Mouse (Mus musculus) fat pad, adult 2 months (tissue): ENCODE data around the gene Ilk.
"Not testable (repeated sequence)": the region's sequence is repeated elsewhere in the genome, so short reads cannot be mapped to it uniquely, and the experiment has no call there.

ENCODE experiments used
- DNase-seq: peaks from one replicate; pipeline ENCODE4 v3.0.0-alpha.2; 2011; ENCODE audit warnings: low read depth, low spot score; ENCODE audit errors: extremely low read depth

Ilk gene

DNA sequence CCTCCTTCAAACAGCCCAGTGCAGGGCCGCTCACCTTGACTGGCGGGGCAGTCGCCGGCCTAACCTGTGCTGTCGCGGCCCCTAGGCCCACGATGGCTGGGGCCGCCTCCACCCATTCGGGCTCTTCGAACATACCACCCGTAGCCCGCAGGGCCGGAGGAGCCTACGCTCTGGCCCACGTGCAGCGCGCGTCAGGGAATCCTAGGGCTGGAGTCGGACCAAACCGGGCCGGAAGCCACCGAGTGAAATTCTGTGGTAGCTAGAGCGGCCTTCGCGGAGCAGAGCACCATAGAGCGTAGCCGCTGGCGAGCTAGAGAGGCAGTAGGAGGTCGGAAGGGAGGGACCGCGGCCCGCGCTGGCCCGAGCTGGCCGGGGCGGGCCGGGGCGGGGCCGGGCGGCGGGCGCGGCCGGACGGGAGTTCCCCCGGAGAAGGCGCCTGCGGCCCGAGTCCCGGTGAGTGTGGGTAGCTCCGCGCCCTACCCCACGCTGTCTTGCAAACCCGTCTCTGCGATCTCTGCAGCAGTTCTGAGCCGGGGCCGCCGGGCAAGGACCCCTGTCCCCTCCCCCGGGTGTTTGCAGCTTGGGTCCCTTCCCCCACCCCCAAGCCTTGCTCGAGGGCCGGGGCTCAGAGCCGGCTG lies at the start of gene Ilk:
Gene Ilk (plus strand): TSS at position 329 of the 638 bp plus-strand sequence.
- DNase-seq, result no peak

DNA sequence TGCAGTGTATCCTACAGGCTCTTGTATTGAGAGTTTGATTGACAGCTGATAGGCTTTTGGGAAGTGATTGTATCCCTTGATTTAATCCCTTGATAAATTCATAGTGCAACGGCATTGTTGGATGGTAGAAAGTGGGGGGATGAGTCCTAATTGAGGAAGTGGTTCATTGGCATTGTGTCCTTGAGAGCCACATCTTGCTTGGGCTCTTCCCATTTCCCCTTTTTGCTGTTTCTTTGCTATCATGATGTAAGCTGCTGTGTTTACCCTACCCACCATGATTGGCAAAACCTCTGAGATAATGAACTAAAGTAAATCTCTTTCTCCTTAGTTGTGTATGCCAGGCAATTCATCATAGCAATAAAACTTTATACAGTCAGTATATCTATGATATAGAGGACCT lies 45.5 kb upstream of the Ilk start:
- no peak for DNase-seq

DNA sequence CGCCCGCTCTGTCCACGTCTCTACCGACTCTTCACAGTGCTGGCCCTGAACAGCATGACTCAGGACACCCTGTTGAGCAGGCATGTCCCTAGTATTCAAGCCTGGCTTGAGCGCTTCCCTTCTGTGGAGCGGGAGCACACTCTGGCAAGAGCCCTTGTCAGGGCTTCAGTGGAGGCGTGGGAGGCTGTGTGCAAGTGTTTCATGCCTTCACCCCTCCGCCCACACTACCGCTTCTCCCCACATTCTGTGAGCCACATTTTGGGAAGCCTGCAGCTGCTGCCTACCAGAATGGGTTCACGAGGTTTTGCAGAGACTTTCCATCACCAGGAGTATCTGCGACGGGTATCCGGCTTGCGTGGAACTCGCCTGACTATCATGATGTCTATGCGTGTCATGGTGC lies 33.2 kb upstream of the Ilk start:
- DNase-seq, result no peak

DNA sequence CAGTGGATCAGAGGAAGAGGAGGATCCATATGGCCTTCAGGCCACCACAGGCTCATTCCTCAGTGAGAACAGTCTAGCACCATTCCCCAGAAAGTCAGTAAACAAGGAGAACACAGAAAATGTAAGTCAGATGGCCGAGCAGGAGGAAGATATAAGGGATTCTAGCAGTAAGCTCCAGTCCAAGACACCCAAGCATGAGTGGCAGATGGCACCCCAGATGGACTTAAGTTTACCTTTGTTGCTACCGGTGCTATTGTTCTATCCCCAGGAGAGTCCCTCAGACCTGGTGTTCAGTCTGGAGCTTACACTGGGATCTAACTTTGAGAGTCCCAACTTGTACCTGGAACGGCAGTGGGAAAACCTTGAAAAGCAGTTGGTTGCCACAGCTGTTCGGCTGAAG lies 32.6 kb upstream of the Ilk start:
- no peak for DNase-seq

DNA sequence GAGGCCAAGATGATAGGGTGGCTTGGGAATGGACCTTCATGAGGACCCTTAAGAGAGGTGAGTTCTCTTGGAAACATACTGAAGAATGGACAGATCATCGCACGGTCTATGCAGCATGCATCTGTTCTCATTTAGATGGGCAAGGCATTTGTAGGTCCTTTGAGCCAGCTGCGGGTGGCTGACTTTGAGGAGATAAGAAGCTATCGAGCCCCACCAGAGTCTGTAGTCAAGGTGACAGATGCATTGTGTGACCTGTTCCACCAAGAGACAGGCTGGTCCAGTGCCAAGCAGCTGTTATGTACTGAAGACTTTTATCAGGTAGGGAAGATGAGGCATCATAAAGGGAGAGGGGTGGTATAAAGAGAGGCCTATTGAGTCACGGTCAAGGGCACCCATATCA lies 27.7 kb upstream of the Ilk start:
- no peak for DNase-seq

DNA sequence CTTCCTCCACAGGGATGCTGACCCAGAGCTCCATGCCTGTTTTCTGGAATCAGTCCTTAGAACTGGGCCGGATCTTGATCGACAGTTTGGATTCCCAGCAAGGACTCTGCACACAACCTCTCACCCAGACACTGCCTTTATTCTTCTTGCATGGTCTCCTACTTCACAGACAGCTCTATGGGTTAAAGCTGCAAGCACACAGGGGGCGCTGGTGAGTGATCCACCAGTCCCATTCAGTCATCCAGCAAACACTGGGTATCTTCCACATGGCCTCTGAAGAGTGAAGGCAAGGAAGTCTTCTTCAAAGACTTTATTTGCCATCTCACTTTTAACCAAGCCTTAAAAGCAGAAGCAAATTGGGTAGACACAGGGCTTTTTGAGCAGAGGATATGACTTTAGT lies 21.0 kb upstream of the Ilk start:
- DNase-seq, result no peak

DNA sequence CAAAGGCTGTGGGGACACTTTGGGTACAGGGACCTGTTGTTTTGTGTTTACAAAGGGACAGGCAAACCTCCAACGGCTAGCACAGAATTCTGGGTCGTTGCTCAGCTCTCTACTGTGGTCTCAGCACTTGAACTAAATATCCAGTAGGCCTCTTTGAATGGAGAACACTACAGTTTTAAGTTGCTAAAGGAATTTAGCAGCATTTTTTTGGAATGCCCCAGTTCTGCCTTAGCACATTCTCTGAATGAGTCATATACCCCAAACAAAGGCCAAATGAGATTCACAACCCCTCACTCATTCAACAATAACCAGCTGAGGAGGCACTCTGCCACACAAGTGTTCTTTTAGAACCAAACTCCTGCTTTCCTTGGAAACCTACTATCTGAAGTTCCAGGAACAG lies 14.5 kb upstream of the Ilk start:
- DNase-seq, result no peak

DNA sequence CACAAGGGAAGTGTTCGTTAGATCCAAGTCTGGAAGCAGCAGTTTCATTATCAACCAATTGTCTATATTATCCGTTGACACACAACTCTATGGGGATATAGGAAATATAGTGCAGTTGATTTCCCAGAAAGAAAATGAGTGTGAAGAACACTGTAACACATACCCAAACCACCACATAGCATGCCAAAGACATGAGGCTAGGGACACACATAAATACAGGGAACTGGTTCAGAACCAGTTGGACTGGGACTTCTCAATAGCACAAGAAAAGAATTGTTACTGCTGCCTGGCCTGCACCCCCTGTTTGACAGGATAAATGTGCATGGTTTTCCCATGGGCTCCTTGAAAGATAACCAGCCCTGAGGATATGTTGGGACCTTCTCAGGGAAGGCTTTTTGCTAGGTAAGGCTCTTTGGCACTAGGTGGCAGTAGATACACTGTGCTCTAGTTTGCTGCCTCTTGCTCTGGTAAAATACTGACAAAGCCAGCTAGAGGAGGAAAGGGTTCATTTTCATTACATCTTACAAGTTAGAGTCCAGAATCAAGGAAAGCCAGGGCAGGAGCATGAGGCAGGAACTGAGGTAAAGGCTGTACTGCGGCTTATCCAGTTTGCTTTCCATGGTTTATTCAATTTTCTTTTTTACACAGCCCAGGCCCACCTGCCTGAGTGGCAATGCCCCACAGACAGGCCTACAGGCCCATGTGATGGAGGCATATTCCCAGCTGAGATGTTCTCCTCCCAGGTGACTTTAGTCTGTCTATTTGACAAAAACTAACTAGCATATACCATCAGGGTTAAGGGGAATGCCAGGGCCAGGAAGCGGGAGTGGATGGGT lies 10.0 kb upstream of the Ilk start:
- DNase-seq, result no peak

DNA sequence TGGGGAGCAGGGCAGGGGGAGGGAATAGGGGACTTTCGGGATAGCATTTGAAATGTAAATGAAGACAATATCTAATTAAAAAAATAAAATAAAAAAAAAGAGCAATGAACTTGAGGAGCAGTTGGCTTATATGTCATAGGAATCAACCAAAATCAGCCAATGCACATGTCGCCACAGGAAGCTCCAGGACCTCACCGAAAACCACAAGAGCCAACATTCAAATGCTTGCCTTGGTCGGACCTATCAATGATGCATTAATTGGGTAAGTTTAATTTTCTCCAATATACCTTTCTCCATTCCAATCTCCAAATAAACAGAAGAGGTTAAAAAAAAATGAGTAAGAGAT lies 9.4 kb upstream of the Ilk start:
- DNase-seq, result no peak

DNA sequence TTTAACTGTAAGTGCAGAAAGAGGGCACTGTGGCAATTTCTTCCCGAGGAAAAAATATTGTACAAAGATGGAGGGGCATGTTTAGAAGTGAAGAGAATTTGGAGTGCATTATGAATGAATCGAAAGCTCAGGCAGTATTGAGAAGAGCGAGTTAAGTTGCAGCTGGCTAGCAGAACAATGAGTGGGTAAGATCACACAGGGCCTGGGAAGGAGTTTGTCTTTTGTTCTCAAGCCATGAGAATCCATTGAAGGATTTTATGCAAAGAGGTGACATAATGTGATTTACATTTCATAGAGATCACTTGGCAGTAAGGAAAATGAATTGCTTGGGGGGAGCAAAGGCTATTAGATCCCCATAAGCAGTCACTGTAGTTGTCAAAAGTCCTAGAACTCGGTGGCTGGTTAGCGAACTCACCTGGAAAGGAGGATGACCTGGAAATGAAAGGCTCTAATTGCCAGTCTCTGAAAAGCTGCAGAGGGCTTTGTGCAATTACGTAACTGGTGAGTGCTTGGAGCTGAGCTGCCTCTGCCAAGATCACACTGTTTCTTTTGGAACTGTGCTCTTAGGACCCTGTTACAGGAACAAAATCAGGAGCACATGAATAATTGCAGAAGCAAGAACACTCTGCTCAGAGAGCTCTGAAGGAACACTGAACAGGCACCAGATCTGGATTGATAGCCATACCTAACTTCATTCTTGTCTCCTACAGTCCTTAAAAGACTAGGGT lies 7.5 kb upstream of the Ilk start:
- DNase-seq, result no peak

DNA sequence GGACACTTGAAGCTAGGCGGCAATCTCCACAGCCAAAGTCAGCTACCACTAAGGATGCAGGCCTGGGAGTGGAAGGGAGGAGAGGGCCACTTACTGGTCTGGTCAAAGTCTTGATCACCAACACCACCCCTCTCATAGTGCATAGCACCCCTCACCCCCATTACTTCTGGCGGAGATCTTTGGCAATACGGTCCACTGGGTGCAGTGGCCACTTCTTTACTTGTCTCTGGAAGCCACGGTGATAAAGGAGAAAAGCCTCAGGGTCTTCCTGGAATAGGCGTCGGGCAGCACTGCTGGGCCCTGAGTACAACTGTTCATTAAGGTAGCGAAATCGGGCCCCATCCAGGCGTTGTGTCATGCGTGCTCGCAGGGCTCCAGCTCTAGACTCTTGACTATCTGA lies 2.6 kb upstream of the Ilk start:
- DNase-seq, result no peak

DNA sequence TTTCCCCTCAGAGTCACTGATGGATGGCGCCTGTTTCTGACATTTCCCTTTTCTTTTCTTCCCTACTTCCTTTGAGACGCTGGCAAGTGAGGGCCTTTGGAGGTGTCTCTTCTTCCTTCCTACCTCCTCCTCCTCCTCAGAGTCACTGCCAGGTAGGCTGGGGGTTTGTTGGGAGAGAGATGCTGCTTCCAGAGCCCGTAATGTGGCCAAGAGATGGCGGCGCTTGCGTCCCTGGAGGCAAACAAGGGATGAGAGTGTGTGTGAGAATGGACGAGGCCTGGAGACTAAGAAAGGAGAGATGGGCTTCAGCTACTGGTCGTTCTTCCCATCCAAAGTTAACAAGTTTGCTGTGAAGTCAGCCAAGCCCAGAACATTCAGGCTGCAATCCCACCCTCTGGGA lies 1.6 kb upstream of the Ilk start:
- DNase-seq, result no peak

DNA sequence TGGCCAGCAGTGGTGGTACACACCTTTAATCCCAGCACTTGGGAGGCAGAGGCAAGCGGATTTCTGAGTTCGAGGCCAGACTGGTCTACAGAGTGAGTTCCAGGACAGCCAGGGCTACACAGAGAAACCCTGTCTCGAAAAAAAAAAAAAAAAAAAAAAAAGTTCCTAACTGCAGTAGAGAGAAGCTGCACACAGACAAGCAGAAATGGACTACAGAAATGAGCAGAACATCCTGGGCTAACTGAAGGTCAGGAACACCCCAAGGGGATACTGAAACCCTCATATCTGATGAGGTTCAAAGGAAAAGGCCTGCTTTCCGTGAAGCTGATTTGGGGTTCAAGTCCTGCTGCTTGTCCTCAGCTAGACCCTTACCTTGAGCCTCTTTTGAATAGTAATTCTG lies 928 bp upstream of the Ilk start:
- DNase-seq, result not testable (repeated sequence)

DNA sequence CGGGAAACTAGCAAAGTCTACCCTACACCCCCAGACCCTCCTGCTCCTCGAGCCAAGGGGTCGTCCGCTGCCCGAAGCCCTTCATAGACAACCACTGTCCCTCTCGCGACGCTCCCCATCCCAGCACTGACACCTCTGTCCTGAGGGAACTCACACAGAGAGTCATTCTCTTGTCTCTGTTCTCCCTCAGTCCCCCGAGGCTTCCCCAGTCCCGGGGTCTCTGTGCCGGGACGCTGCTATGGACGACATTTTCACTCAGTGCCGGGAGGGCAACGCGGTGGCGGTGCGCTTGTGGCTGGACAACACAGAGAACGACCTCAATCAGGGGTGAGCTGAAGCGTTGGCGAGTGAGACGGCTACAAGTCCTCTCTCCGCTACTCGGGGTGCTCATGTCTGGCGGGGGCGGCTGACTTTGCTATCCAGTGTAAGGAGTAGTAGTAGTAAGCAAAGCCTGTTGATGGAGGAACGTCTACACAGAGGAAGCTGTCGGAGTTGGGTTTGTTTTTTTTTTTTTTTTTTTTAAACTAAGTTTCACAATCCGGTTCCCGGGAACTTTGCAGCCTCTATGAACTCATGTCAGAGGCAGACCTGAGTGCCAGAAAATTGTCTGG lies 624 bp downstream of the Ilk start, which contains the start of gene Rrp8:
Gene Rrp8 (minus strand): TSS at position 475 of the 611 bp plus-strand sequence.
- DNase-seq, result no peak

DNA sequence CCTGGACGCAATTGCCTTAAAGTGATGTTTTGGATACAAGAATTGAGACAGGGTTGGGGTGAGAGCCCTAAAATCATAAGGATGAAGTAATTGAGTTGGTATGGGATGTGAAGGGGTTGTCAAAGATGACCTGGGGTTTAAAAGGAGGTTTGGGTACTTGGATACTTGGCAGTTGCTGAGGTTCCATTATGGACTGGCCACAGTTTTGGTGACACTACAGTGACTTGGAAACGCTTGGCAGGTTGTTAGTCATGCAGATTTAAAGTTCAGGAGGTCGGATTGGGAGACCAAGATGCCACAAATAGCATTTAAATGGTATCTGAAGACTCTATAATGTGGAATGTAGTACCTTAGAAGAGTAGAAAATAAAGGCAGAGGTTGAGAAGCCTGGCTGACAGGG lies 1.3 kb downstream of the Ilk start:
- DNase-seq, result no peak

DNA sequence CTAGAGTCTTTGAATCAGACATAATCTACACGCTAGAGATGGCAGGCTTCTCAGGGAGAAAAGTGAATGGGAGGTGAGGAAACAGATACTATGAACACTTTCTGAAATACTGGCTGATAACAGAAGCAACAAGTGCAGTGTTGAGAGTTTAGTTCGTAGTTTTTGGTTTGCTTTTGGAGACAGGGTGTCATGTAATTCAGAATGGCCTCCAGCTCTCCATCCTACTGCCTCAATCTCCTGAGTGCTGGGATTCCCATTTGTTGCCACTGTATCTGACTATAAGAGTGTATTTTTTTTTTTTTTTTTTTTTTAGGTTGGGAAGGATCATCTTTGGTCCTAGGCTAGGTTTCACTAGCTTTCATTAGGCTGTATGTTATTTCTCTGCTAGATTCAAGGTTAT lies 1.9 kb downstream of the Ilk start:
- DNase-seq, result no peak

DNA sequence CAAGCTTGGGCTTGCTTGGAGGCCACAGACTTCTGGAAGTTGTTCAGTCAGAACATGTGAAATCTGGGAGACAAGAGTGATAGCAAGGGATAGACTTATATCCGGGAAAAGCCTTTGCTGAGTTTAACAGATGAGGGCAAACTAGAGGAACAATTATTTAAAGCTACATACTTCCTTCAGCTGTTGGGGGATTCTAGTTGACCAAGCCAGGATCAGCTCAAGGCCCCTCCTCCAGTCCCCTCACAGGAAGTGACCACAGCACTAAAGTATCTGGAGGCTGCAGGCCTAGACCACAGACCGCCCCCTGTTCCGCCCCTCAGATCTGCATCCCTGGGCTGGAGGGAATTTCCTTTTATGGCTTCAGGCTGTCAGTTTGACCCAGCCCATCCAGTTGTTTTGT lies 2.6 kb downstream of the Ilk start:
- no peak for DNase-seq

DNA sequence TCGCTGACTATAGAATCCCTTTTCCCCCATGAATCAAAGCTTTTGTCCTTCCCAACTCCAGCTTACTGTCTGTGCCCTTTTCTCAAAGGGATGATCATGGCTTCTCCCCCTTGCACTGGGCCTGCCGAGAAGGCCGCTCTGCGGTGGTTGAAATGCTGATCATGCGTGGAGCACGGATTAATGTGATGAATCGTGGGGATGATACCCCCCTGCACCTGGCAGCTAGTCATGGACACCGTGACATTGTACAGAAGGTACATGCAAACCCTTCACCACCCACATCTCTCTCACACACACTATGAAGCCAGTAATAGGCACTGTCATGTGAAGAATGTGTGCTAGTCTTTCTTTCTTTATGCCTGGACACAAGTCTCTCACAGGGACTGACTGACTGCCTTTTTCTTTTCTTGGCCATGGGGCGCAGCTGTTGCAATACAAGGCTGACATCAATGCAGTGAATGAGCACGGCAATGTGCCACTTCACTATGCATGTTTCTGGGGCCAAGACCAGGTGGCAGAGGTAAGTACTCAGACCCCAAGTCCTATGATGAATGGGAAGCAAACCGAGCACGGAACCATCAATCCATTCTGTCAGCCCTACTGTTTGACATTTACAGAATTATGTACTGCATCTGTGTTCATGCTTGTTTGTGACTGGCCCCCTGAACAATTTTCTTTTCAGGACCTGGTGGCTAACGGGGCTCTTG lies 3.9 kb downstream of the Ilk start:
- DNase-seq, result no peak

DNA sequence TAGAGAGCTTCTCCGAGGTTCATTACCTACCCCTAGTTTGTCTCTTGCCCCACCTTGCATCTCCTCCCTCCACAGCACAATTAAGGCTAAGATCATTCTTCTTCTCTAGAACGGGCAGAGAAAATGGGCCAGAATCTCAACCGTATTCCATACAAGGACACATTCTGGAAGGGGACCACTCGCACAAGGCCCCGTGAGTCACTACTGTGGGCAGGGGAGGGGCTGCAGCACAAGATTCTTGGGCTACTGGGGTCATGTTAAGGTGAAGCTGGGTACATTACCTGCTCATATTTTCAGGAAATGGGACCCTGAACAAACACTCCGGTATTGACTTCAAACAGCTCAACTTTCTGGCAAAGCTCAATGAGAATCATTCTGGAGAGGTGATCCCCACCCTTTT lies 4.5 kb downstream of the Ilk start:
- no peak for DNase-seq

DNA sequence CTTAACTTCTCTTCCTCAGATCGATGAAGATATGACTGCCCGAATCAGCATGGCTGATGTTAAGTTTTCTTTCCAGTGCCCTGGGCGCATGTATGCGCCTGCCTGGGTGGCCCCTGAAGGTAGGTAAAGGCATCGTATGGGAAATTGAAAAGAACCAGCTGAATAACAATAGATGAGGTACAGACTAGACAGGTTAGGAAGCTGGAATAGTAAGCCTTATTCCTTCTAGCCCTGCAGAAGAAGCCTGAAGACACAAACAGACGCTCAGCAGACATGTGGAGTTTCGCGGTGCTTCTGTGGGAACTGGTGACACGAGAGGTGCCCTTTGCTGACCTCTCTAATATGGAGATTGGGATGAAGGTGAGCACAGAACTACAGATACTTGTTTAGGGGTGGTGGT lies 5.6 kb downstream of the Ilk start:
- DNase-seq, result no peak
